Mouse (Mus musculus): ENCODE data around the gene Flt4.
"Not testable (repeated sequence)": the region's sequence is repeated elsewhere in the genome, so short reads cannot be mapped to it uniquely, and the experiment has no call there.

Flt4 gene

GRCm38 (mm10) chr11:49608938-49609867, at the start of gene Flt4:
Gene Flt4, plus strand, starts transcription at chr11:49609263.
- not testable (repeated sequence) for DNase-seq

GRCm38 (mm10) chr11:49575054-49575453, 34.0 kb upstream of the Flt4 start:
- not testable (repeated sequence) for DNase-seq

- DNase-seq: not testable (repeated sequence)
Measured at GRCm38 (mm10) chr11:49580452-49580851, 28.6 kb upstream of the Flt4 start.

GRCm38 (mm10) chr11:49590213-49590612, 18.9 kb upstream of the Flt4 start:
- DNase-seq: no peak

- DNase-seq: not testable (repeated sequence)
Measured at GRCm38 (mm10) chr11:49597149-49597548, 11.9 kb upstream of the Flt4 start.

GRCm38 (mm10) chr11:49608306-49608705, 757 bp upstream of the Flt4 start:
- not testable (repeated sequence) for DNase-seq

- not testable (repeated sequence) for DNase-seq
Measured at GRCm38 (mm10) chr11:49609868-49610824, 1.1 kb downstream of the Flt4 start.

GRCm38 (mm10) chr11:49611349-49611748, 2.3 kb downstream of the Flt4 start:
- not testable (repeated sequence) for DNase-seq

- DNase-seq: no peak
Measured at GRCm38 (mm10) chr11:49612154-49612553, 3.1 kb downstream of the Flt4 start.

GRCm38 (mm10) chr11:49613349-49613748, 4.3 kb downstream of the Flt4 start:
- DNase-seq: no peak

- DNase-seq: no peak
Measured at GRCm38 (mm10) chr11:49615856-49616725, 7.0 kb downstream of the Flt4 start.

GRCm38 (mm10) chr11:49618476-49618875, 9.4 kb downstream of the Flt4 start:
- DNase-seq: no peak

- no peak for DNase-seq
Measured at GRCm38 (mm10) chr11:49621953-49622352, 12.9 kb downstream of the Flt4 start.

- DNase-seq: no peak
Measured at GRCm38 (mm10) chr11:49624156-49624555, 15.1 kb downstream of the Flt4 start.

- no peak for DNase-seq
Measured at GRCm38 (mm10) chr11:49625863-49626262, 16.8 kb downstream of the Flt4 start.

- DNase-seq: no peak
Measured at GRCm38 (mm10) chr11:49626748-49627147, 17.7 kb downstream of the Flt4 start.

- DNase-seq: no peak
Measured at GRCm38 (mm10) chr11:49631154-49631553, 22.1 kb downstream of the Flt4 start.

- no peak for DNase-seq
Measured at GRCm38 (mm10) chr11:49632256-49632655, 23.2 kb downstream of the Flt4 start.

- DNase-seq: no peak
Measured at GRCm38 (mm10) chr11:49634101-49634500, 25.0 kb downstream of the Flt4 start.

GRCm38 (mm10) chr11:49635671-49636070, 26.6 kb downstream of the Flt4 start:
- DNase-seq: no peak

GRCm38 (mm10) chr11:49636449-49636848, 27.4 kb downstream of the Flt4 start:
- no peak for DNase-seq

- no peak for DNase-seq
Measured at GRCm38 (mm10) chr11:49645677-49646076, 36.6 kb downstream of the Flt4 start.
